Mouse (Mus musculus) MN1 (cell line): ENCODE measurements around the gene Pid1.
"Not testable (repeated sequence)": the region's sequence is repeated elsewhere in the genome, so short reads cannot be mapped to it uniquely, and the experiment has no call there.

ENCODE experiments used
- DNase-seq: peaks from one replicate; pipeline ENCODE4 v3.0.0-alpha.2; 2016; ENCODE audit warnings: low spot score

Pid1 gene

GRCm38 (mm10) chr1:84271712-84272200 lies 92.2 kb downstream of the Pid1 start:
- no peak for DNase-seq

GRCm38 (mm10) chr1:84257656-84258055 lies 106.3 kb downstream of the Pid1 start:
- no peak for DNase-seq

DNA sequence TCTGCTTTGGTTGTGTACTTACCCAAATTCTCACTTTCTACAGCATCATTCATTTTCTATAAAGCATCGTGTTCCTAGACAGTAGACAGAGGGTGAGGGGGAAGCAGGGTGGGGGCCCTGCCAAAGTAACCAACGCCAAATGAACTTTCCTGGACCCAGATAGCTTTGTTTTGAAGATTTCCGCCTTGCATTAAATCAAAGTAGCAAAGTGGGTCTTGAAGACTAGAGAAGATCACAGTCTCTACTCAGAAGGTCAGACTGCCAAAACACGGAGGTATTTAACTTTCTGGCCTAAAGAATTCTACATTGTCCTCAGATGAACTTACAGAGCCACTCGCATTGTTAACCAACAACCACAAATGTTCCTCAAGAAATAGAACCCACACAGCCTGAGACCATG lies 109.6 kb downstream of the Pid1 start:
- no peak for DNase-seq

DNA sequence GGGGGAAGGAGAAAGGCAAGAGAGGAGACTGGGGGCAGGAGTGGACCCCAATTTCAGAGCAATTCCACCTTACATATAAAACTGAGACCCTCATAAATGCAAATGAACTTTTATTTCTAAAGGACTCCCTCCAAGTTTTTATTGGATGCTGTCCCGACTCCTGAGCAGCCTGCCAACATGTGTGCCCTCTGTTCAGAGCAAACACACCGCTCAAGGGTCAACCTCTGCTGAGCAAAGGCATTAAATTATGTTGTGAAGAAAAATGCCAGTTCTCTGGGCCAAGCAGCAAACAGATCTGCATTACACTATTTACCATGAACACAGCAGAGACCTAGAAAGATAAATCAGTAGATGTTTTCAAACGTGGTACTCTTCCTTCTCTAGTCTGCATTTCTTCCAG lies 110.1 kb downstream of the Pid1 start:
- no peak for DNase-seq

- no peak for DNase-seq
Measured at GRCm38 (mm10) chr1:84251205-84251604, 112.8 kb downstream of the Pid1 start.

DNA sequence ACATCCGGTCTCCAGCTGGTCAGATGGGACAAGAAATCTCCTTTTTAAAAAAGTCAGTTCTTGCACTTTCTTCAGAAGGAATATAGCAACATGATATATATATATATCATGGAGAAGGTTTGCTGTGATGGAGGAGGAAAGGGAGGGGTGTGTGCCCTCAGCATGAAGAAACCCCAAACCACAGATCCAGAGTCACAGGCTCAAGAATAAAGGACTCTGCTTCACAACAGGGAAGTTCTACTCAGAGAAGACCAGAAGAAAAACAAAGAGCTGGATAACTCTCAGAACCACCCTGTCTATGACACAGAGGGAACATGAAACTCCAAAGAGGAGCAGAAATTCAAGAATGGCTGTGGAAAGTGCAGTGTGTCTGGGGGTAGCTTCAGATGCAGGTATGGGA lies 113.2 kb downstream of the Pid1 start:
- no peak for DNase-seq

GRCm38 (mm10) chr1:84249772-84250338 lies 114.1 kb downstream of the Pid1 start:
- DNase-seq: no peak

- DNase-seq: no peak
Measured at GRCm38 (mm10) chr1:84247111-84247510, 116.9 kb downstream of the Pid1 start.

DNA sequence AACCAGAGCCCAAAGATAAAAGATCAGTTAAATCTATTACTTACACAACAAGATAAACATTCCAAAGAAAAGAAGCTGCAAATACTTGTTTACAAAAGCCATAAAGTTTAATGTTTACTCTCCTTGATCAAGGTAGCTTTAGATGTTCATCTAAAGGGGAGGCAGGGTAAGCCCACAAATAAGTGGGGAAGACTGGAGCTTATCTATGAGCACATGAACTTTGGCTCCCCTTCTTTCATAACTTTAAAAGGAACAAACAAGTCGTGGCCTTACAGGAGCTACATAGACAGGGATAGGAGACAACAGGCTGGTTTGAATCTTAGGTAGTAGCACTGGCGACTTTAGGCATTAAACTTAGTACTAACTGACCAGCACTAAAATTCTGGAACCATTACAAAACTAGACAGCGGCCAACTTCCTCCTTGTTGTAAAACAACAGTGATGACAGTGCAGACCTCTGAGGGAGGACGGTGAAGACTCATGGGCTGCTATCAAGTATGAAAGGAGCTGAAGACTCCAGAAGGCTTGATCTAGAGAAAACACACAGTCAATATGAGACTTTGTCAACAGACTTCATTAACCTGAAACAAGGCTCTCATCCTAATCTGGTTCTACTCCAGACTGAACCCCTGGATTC lies 122.7 kb downstream of the Pid1 start:
- no peak for DNase-seq

GRCm38 (mm10) chr1:84240203-84240602 lies 123.8 kb downstream of the Pid1 start:
- no peak for DNase-seq

GRCm38 (mm10) chr1:84230431-84230830 lies 133.5 kb downstream of the Pid1 start:
- no peak for DNase-seq

GRCm38 (mm10) chr1:84225626-84226025 lies 138.4 kb downstream of the Pid1 start:
- DNase-seq: no peak

DNA sequence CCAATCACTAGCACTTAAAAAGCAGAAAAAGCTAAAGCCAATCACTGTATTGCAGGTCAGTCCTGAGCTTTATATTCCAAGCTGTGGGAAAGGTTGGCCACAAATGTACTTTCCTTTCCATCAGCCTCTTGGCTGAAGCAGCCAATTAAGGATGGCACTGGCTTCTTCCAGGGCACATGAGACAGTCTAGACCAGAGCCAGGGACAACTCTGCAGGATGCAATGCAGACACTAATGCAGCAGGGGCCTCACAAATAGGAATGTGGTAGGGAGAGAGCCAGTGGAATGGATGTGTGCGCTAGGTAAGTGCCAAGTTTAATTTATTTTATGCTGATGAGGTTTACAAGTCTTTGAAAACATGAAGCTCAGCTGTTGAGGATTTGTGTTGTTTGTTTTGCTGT lies 141.9 kb downstream of the Pid1 start:
- DNase-seq: no peak

DNA sequence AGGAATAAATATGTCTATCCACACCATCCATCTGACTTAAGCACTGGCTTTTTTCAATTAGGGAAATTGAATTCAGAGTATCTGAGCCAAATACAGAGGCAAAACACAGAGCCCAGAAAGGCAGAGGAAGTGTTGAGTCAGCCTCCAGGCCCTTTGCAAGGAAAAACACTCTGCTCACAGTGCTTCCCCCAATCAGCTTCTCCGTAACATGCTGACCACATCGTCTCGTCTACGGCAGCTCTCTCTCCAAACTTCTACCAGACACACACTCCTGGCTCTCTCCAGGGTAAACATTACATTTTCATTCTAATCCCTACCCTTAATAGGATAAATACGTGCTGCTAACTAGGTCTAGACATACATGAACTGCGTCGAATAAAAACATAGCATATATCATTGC lies 145.4 kb downstream of the Pid1 start:
- no peak for DNase-seq

DNA sequence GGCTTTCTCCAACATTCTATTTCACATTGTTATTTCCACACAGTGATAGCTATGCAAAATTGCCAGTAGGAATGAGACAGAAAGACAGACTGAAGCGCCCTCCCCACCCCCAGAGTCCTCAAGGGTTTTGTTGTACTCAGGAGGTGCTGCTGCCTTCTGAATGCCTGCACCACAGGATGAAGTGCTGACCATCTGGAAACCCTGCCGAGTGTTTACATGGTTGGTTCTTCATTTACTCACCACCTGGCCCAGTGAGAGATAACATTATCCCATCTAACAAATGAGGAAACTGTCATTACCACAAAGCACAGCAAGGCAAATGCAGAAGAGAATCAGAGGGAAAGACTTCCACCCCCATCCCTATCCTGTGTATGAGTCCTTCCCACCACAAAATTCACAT lies 146.2 kb downstream of the Pid1 start:
- DNase-seq: no peak

DNA sequence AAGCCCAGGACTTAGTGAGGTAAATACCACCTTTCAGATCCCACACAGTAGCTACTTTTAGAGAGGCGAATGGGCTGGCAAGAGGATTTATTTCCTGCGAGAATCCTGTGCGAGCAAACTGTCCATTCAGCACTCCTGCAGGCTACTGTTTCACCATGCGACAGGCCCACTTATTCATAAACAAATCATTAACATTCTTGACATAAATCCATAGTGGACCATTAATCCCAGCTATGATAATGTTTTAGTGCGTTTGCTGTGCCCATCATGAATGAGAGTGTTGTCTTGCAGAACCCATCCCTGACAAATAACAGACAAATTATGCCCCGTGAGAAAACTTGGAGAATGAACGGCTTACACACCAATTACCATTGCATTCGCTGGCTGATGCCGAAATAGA lies 152.5 kb downstream of the Pid1 start:
- DNase-seq: no peak

GRCm38 (mm10) chr1:84205746-84206145 lies 158.2 kb downstream of the Pid1 start:
- DNase-seq: not testable (repeated sequence)

- DNase-seq: no peak
Measured at GRCm38 (mm10) chr1:84203494-84203893, 160.5 kb downstream of the Pid1 start.

DNA sequence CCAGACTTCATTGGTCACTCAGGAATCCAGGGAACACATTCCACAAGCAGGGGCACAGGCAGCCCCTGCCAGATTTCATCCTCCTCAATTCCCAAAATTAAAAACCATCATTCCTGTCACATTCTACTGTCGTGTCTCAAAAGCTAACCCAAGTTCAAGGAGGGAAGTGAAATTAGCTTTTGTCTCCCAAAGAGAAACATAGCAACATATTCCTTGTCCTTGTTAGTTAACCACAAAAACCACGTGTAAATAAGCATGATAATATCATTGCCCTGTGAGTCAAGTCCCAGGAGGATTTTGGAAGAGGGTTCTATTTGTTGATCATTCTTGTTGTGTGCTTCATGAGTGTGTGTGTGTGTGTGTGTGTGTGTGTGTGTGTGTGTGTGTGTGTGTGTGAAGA lies 164.1 kb downstream of the Pid1 start:
- DNase-seq: no peak

DNA sequence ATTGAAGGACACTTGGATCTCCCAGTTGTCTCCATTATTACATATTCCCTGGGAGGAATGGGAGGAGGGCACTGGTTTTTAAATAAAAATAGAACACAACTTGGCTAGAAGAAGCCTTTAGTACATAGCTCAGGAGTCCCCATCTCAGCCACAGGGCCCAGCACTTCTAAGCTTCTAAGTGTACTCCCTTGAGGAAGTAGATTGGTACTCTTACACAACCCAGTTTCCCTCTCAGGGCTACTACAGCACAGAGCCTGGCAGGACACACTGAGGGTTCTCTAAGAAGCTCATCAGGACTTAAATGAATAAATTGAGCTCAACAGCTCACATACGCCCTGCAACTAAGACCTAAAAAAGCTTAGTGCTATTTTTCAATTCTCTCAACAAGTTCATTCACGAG lies 165.1 kb downstream of the Pid1 start:
- DNase-seq: no peak

DNA sequence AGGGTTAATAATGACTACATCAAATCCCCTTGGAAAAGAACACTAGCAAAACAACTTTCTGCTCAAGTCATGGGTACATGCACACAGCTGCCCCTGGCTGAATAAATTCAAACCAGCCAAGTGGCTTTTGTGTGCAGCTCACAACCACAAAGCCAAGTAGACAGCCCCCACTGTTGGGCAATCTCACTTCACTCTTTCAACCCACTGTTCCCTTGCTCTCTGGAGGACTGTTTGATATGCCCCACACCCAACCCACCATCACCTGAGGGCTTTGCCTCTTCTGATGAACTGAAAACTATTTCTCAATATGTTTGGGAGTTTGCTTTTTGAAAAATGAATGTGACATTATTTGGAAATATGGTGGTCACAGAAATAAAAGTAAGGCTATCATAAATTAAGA lies 171.8 kb downstream of the Pid1 start:
- no peak for DNase-seq

- DNase-seq: no peak
Measured at GRCm38 (mm10) chr1:84189446-84189845, 174.5 kb downstream of the Pid1 start.

- DNase-seq: no peak
Measured at GRCm38 (mm10) chr1:84186756-84187437, 177.1 kb downstream of the Pid1 start.

GRCm38 (mm10) chr1:84177696-84178095 lies 186.3 kb downstream of the Pid1 start:
- DNase-seq: no peak
